In genomic region chr9:85380756-85381155, GRCm38 (mm10) we compare ENCODE assay signal across 15 mouse cellular contexts.
"Had no signal": no experiment of that assay in that cellular context is flagged by ENCODE, and none has a peak within 500 bp of the region (broad histone marks: within the 10 kb centered on the region; RNA-seq: fewer than 3 reads in every experiment).

No protein-coding gene starts in this region.

- H3K4me1 ChIP-seq: limb, embryonic 12.5 days; liver, embryonic 13.5 days; lung, embryonic 15.5 days; megakaryocyte, embryonic 14.5 days; neural tube, embryonic 13.5 days had no signal

- ATAC-seq: liver, postnatal 0 days; midbrain, embryonic 16.5 days had no signal

- H3K9ac ChIP-seq: limb, embryonic 12.5 days; liver, embryonic 13.5 days; liver, postnatal 0 days; lung, embryonic 15.5 days; neural tube, embryonic 13.5 days had no signal

- H3K4me3 ChIP-seq: limb, embryonic 12.5 days; liver, embryonic 13.5 days; lung, embryonic 15.5 days; megakaryocyte, embryonic 14.5 days; neural tube, embryonic 13.5 days had no signal

- DNase-seq: kidney, postnatal 14 days; liver; liver, embryonic 13.5 days; liver, postnatal 0 days; lung, postnatal 14 days; retina, postnatal 1 day; right cerebral cortex, postnatal 25 days; thymus, postnatal 4 days had no signal

- H3K9me3 ChIP-seq: limb, embryonic 12.5 days; liver, embryonic 13.5 days; lung, embryonic 15.5 days; megakaryocyte, embryonic 14.5 days; neural tube, embryonic 13.5 days had no signal

- H3K27me3 ChIP-seq: limb, embryonic 12.5 days; liver, embryonic 13.5 days; lung, embryonic 15.5 days; megakaryocyte, embryonic 14.5 days; neural tube, embryonic 13.5 days had no signal

- H3K4me2 ChIP-seq: limb, embryonic 12.5 days; liver, embryonic 13.5 days; lung, embryonic 15.5 days; midbrain, embryonic 11.5 days; neural tube, embryonic 13.5 days had no signal

- H3K27ac ChIP-seq: limb, embryonic 12.5 days; liver, embryonic 13.5 days; lung, embryonic 15.5 days; macrophage; neural tube, embryonic 13.5 days had no signal

- H3K36me3 ChIP-seq: limb, embryonic 12.5 days; liver, embryonic 13.5 days; lung, embryonic 15.5 days; neural tube, embryonic 13.5 days had no signal
